Comparison of ENCODE assay signal across 8 mouse cellular contexts in genomic region chr12:16151170-16151702, GRCm38 (mm10).
DNase-seq lines count a peak whose midpoint lies in the region; ATAC-seq and TF ChIP-seq lines count a peak whose summit lies in the region.

No protein-coding gene starts in this region.

- TF ChIP-seq CTCF in stomach, postnatal 0 days (IDR thresholded peaks at IDR 0.05; ENCODE audit: low read depth): no peak

- no peak overlapping the region for H3K27ac ChIP-seq in stomach, embryonic 16.5 days (ENCODE audit: low read length)
- no peak overlapping the region for H3K27ac ChIP-seq in stomach, postnatal 0 days (replicated peaks)
- H3K27ac ChIP-seq in heart, embryonic 12.5 days (ENCODE audit: poor library complexity, severe bottlenecking): no peak overlapping the region

- H3K27me3 ChIP-seq in stomach, embryonic 16.5 days (ENCODE audit: control insufficient read depth, insufficient read depth, low read length): no peaks in the 10 kb centered on the region
- no peaks in the 10 kb centered on the region for H3K27me3 ChIP-seq in stomach, postnatal 0 days (ENCODE audit: control insufficient read depth, insufficient read depth, low read length)
- H3K27me3 ChIP-seq in heart, embryonic 12.5 days (replicated peaks): no peaks in the 10 kb centered on the region

- H3K4me2 ChIP-seq in stomach, embryonic 16.5 days (ENCODE audit: low read depth, low read length): no peak overlapping the region
- H3K4me2 ChIP-seq in stomach, postnatal 0 days (replicated peaks; ENCODE audit: low read depth): no peak overlapping the region
- H3K4me2 ChIP-seq in heart, embryonic 12.5 days: no peak overlapping the region

- 0 out of 2 replicates have a peak, but pooled peaks have one; percentile 33 for ATAC-seq in stomach, embryonic 16.5 days (ENCODE audit: insufficient read depth, low FRiP score)
- no peak for ATAC-seq in stomach, postnatal 0 days (ENCODE audit: low FRiP score, low TSS enrichment)
- no peak for ATAC-seq in megakaryocyte progenitor cell, adult 5-6 weeks (replicated peaks; ENCODE audit: poor library complexity)
- no peak for ATAC-seq in heart, embryonic 12.5 days (ENCODE audit: insufficient number of reproducible peaks, low FRiP score)

- no peak overlapping the region for H3K9ac ChIP-seq in stomach, embryonic 16.5 days (ENCODE audit: low read length)
- H3K9ac ChIP-seq in stomach, postnatal 0 days (ENCODE audit: low read length): no peak overlapping the region
- no peak overlapping the region for H3K9ac ChIP-seq in heart, embryonic 12.5 days

- H3K36me3 ChIP-seq in stomach, embryonic 16.5 days (ENCODE audit: control insufficient read depth, insufficient read depth, low read length): no peaks in the 10 kb centered on the region
- no peaks in the 10 kb centered on the region for H3K36me3 ChIP-seq in stomach, postnatal 0 days (ENCODE audit: control insufficient read depth, insufficient read depth, low read length)
- H3K36me3 ChIP-seq in heart, embryonic 12.5 days: no peaks in the 10 kb centered on the region

- peak; percentile 65 for DNase-seq in heart, adult 8-10 months (ENCODE audit: low spot score)
- no peak for DNase-seq in heart, postnatal 4 days
- no peak for DNase-seq in stomach, postnatal 0 days (ENCODE audit: low spot score)
- peak; percentile 34 for DNase-seq in layer of hippocampus, adult 9-11 months
- DNase-seq in cerebellum, adult 8-10 months: no peak

- no peak overlapping the region for H3K4me3 ChIP-seq in stomach, embryonic 16.5 days (replicated peaks; ENCODE audit: low read length)
- no peak overlapping the region for H3K4me3 ChIP-seq in stomach, postnatal 0 days (ENCODE audit: low read depth, low read length)
- no peak overlapping the region for H3K4me3 ChIP-seq in heart, embryonic 12.5 days

- no peak for TF ChIP-seq EP300 in stomach, postnatal 0 days (optimal IDR thresholded peaks at IDR 0.05)

- H3K9me3 ChIP-seq in stomach, embryonic 16.5 days (replicated peaks; ENCODE audit: control insufficient read depth, low read length): no peaks in the 10 kb centered on the region
- no peaks in the 10 kb centered on the region for H3K9me3 ChIP-seq in stomach, postnatal 0 days (ENCODE audit: control insufficient read depth, low read length)
- H3K9me3 ChIP-seq in heart, embryonic 12.5 days (replicated peaks): no peaks in the 10 kb centered on the region

- H3K4me1 ChIP-seq in stomach, embryonic 16.5 days (ENCODE audit: control insufficient read depth, insufficient read depth, low read length): no peaks in the 10 kb centered on the region
- no peaks in the 10 kb centered on the region for H3K4me1 ChIP-seq in stomach, postnatal 0 days (replicated peaks; ENCODE audit: control insufficient read depth, insufficient read depth)
- no peaks in the 10 kb centered on the region; the same call in none of the 2 replicates for H3K4me1 ChIP-seq in heart, embryonic 12.5 days (replicated peaks)

- 48% methylated on average over 5 of the region's 5 CpGs for WGBS in stomach, embryonic 16.5 days
- WGBS in stomach, postnatal 0 days: 29% methylated on average over 5 of the region's 5 CpGs
- 37% methylated on average over 5 of the region's 5 CpGs for WGBS in heart, embryonic 12.5 days

Comparison
In these comparisons a context has a peak if more than half of its experiments do, and no peak if none do; other contexts are left out.
1. DNase-seq: peak in heart, adult 8-10 months (single experiment) and layer of hippocampus, adult 9-11 months (single experiment); none in heart, postnatal 4 days (single experiment), stomach, postnatal 0 days (single experiment) and cerebellum, adult 8-10 months (single experiment).